Mouse (Mus musculus): ENCODE data around the gene Cnbd2. TPM values are rescaled to one million over a fixed set of nuclear protein-coding genes. Genes with fewer than 3 reads are reported as not detected.
"Not testable (repeated sequence)": the region's sequence is repeated elsewhere in the genome, so short reads cannot be mapped to it uniquely, and the experiment has no call there.

Cnbd2 gene
- total RNA-seq, 2 experiments from 2014 or later: 1.5 to 1.7 TPM

DNA sequence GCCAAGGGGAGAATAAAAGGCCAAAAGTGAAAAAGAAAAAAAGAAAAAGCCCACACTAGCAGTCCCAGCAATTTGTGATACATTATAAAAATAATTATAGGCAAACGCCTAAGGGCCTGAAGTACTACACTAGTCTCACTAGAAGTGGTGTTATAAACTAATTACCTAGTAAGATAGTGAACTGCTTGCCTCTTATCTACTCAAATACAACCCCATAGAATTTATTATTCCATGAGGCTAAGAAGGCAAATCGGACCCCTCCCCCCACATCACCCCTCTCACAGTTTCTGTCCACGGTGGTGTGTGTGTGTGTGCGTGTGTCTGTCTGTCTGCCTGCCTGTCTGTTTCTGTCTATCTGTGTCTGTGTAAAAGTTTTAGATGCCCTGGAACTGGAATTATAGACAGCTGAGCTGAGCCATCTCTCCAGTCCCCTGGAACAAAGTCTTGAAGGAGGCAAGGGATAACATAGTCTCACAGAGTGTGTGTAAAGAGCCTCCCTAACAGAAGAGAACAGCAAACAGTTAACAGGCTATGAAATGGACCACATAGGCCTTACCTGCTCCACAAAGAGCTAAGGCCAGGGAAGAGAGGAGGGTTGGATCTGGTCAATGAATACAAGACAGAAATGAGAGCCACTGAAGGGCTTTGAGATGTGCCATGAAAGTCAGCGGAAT lies 81.2 kb downstream of the Cnbd2 start:
- DNase-seq: no peak

GRCm38 (mm10) chr2:156394282-156394681 lies 82.2 kb downstream of the Cnbd2 start:
- DNase-seq: no peak

- no peak for DNase-seq
Observed at GRCm38 (mm10) chr2:156396096-156396495, 84.0 kb downstream of the Cnbd2 start.

DNA sequence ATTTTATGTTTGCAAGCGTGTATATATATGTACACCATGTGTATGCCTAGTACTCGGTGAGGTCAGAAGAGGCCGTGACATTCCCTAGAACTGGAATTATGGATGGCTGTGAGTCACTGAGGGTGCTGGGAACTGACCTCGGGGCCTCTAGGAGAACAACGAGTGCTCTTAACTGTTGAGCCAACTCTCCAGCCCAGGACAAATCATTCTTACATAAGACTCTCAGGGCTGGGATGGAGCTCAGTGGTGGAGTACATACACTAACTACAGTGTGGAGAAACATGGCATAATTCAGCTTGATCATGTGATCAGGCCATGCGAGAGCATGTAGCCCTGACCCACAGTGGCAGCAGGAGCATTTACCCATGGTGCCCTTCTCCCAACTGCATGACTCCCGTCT lies 85.9 kb downstream of the Cnbd2 start:
- DNase-seq: no peak

DNA sequence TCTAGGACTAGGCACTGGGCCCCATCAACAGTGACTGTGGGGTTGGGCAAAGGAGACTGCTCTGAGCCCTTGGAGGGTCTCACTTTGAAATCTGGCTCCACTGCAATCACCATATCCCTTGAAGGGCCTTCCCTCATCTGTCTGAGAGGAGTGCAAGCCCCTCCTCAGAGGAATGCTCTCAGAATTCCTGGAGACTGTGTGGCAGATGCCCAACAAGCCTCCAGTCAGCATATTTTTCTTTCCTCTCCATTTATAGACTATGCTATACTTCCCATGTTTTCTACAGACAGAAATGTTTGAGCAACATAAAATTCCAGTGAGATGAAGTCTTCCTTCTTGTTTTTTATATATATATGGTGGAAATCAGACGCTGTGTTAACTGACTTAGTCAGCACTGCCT lies 87.4 kb downstream of the Cnbd2 start:
- no peak for DNase-seq

GRCm38 (mm10) chr2:156401331-156401730 lies 89.2 kb downstream of the Cnbd2 start:
- no peak for DNase-seq

DNA sequence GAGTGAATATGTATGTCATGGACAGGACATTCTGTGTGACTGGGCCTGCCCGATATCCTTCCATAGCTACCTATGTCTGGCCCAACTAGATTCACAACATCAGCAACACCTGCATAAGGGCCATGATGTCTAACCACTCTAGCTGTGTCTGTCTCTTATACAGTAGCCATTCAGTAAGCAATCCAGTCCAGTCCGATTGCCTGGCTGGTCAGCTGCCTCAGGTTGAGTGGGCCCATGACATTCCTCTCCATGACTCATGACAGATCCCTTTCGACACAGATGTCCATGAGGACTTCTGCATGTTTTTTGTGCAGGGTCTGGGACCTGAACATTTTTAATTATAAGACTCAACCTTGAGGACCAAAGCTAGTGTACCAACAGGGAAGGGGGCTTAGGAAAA lies 89.9 kb downstream of the Cnbd2 start:
- no peak for DNase-seq

DNA sequence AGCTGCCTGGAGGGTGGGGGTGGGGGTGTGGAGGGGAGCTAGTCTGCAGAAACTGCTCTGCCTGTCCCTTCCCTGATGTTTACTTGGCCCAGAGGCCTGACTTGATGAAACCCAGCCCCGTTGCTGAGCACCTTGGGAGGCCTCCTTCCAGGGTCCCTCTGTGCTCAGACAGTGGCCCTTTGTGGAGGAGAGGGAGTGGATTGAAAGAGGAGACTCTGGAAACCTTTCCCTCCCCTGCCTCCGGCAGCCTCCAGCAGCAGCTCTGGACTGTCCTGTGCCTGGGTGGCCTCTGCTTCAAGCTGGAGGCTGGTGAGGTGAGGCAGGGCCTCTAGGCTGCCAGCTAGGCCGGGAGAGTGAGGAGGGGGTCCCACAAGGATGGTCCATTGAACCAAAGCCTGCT lies 94.9 kb downstream of the Cnbd2 start:
- no peak for DNase-seq

- no peak for DNase-seq
Observed at GRCm38 (mm10) chr2:156408168-156408567, 96.1 kb downstream of the Cnbd2 start.

- DNase-seq: not testable (repeated sequence)
Observed at GRCm38 (mm10) chr2:156411348-156411747, 99.2 kb downstream of the Cnbd2 start.

GRCm38 (mm10) chr2:156414996-156415395 lies 102.9 kb downstream of the Cnbd2 start:
- DNase-seq: no peak

DNA sequence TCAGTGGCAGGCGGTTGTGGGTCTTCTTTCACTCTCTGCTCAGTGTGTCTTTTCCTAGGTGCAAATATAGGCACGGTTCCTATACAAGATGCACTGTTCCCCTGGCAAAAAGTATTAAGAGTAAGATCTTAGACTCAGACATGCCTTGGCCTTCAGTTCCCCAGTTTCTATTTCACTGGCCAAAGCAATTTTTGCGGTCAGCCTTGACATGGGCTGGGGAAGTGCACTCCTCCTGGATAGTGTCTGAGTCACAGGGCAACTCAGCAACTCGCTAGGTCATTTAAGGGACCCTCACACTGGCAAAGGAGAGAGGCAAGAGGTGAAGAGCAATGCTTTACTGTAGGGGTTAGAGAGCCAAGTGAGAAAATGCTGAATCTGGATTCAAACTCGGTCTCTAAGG lies 103.6 kb downstream of the Cnbd2 start:
- DNase-seq: no peak

DNA sequence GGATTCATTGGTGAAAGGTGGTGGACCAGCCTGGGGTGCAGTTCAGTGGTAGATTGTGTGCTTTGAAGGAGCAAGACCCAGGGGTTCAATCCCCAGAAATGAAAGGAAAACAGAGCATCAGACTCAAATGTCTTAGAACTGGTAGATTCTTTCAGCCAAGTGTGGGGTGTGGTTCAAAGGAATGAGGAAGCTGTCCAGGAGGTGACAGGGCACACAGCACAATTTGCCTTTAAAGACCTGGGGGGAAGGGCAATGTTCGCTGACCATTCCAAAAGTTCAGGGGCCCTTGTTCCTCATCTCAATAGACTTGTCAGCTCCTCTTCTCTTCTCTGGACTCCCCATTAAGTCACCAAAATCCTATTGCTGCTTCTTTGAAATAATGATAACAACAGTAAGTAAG lies 105.1 kb downstream of the Cnbd2 start:
- no peak for DNase-seq

GRCm38 (mm10) chr2:156418467-156418866 lies 106.4 kb downstream of the Cnbd2 start:
- no peak for DNase-seq

DNA sequence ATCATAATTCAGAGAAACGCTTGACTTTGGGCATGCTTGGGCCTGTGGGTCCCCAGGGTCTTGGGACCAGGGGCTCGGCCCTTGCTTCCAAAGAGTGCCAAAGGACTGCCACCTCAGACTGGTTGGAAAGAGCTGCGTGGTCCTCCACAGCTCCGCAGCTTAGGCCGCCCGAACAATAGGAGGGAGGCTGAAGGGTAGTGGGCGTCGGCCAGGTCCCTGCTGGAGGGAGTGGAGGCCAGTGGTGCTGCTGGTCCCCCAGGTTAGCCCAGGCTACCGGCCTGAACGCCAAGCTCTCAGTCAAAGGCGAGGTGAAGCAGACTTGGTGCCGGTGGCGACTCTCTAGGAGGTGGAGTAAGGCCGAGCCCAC lies 108.2 kb downstream of the Cnbd2 start:
- DNase-seq: no peak

DNA sequence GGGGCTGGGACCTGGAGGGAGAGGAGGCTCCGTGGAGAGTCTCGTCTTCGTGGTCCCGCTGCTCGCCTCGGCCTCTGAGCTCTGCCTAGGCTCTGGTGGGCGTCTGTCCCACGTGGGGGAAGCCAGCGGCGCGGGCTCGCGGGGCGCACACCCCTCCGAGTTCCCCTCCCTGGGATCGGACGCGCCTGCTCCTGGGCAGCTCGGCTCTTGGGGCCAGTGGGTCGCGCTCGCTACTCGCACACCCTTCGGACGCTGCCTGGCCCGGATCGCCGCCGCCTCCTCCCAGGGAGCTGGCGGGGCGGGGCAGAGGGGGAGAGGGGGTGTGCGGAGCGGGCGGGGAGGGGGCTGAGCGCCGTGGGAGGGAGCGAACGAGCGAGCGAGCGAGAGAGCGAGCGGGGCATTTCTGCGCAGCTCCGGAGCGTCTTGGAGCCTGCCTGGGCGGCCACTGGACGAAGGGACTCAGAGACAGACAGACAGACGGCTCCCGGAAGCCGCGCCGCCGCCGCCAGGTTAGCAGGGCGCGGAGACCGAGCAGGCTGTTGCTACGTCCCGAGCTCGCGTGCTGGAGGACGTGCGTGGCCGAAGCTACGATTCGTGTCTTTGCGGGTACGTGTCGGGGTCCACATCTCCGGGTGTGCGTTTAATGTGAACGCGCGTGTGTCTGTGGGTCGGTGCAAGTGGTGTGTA lies 108.7 kb downstream of the Cnbd2 start, which contains the start of gene Epb41l1:
Epb41l1 (plus strand) TSS at position 216 of the 687 bp plus-strand sequence.
- DNase-seq: peak; percentile 62

DNA sequence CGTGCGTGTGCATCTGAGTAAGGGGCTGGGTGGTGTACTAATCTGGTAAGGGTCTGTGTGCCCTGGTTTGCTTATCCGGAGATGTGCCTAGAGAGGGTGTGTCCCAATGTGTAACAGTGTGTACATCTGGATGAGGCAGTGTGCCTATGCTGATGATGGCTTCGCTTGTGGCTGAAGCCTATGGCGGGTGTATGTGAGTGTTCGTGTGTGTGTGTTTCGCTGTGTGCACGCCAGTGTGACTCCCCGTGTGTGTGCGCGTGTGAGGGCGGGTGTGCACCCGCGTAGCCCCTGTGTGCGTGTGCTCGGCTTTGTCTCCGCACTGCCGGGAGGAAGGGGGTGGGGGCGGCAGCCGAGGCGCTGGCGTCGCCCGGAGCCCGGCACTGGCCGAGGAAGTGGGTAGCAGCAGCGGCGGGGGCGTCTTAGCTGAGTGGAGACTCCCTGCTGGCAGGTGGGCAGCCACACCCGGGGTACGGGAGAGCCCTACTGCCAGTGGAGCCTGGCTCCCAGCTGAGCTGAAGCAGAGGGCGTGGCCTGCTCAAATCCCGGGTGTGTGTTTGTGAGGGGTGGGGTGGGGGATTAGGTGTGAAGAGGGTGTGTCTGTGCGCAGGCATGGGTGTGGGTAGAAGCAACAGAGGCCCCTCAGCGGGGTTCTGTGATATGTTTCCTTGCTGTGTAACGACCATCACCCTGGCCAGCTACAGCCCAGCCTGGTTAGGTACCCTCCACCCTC lies 109.4 kb downstream of the Cnbd2 start:
- DNase-seq: peak; percentile 23

GRCm38 (mm10) chr2:156422631-156423030 lies 110.5 kb downstream of the Cnbd2 start:
- no peak for DNase-seq

GRCm38 (mm10) chr2:156423672-156424071 lies 111.6 kb downstream of the Cnbd2 start:
- DNase-seq: no peak

All from gastrocnemius, postnatal 10 days (tissue).